Mouse (Mus musculus) neutrophil, adult 5-6 weeks (primary cell): ENCODE results near the gene Sbk3. TPM values are rescaled to one million over a fixed set of nuclear protein-coding genes. Genes with fewer than 3 reads are reported as not detected.

Experiments used
- ATAC-seq: fragments of 151-379, 151-347 bp; 2 replicates; pipeline ENCODE4 v1.8.0; 2017; ENCODE audit warnings: mild to moderate bottlenecking, moderate TSS enrichment; ENCODE audit not compliant: insufficient number of reproducible peaks, poor library complexity, low FRiP score, severe bottlenecking; ENCODE audit errors: extremely low read depth
- total RNA-seq: library from RNA; stranded (forward); fragments of 200-1000 nt; gene quantifications from 2 replicates; pipeline ENCODE4 v1.2.3, GENCODE M21; 2017

The Sbk3 gene
- total RNA-seq, 1 experiment from 2014 or later: not detected

DNA sequence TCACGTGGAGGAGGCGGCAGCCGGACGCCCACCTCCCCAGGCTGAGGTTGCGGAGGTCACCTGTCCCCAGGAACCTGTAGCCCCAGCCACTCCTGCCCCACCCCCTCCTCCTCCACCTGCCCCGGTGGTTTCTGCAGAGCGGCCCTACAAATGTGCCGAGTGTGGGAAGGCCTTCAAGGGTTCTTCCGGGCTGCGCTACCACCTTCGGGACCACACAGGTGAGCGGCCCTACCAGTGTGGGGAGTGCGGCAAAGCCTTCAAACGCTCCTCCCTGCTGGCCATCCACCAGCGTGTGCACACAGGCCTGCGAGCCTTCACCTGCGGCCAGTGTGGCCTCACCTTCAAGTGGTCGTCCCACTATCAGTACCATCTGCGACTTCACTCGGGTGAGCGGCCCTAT lies 51.0 kb downstream of the Sbk3 start:
- ATAC-seq: no peak

GRCm38 (mm10) chr7:4919096-4919495 lies 51.9 kb downstream of the Sbk3 start:
- ATAC-seq: no peak

GRCm38 (mm10) chr7:4918681-4919080 lies 52.3 kb downstream of the Sbk3 start:
- ATAC-seq: no peak

DNA sequence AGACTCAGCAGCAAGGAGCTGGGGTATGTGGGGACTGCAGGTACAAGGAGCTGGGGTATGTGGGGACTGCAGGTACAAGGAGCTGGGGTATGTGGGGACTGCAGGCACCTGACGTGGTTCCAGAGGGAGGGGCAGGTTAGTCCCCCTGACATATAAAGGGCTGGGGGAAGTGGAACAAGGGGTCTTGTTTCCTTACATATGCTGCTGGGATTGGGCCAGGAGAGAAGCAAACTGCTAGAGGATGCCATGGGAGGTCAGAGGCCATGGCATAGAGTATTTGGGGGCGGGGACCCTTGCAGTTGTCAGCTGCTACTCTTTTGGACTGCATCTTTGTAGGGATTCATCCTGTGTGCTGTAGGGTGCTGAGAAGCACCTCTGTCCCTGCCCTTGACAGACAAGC lies 53.5 kb downstream of the Sbk3 start:
- ATAC-seq: no peak

GRCm38 (mm10) chr7:4915669-4916416 lies 55.1 kb downstream of the Sbk3 start:
- no peak for ATAC-seq

Other genes with a start within 250 kb of the Sbk3 start
- gene Tmem150b, start 245.9 kb downstream of the Sbk3 start, total RNA-seq: 0.35 and 0.37 TPM in 2 replicates
- 77.0 and 85.7 TPM in 2 replicates for gene Kmt5c, start 231.1 kb downstream of the Sbk3 start, total RNA-seq
- gene Cox6b2, start 218.1 kb downstream of the Sbk3 start, total RNA-seq: not detected in 2 replicates
- gene Fam71e2, start 199.9 kb downstream of the Sbk3 start, total RNA-seq: not detected in 2 replicates
- not detected in 2 replicates for gene Il11, start 188.3 kb downstream of the Sbk3 start, total RNA-seq
- gene Tmem190, start 188.2 kb downstream of the Sbk3 start, total RNA-seq: not detected in 2 replicates
- gene Tmem238, start 181.5 kb downstream of the Sbk3 start, total RNA-seq: 1.1 and 2.2 TPM in 2 replicates
- gene Rpl28, start 178.3 kb downstream of the Sbk3 start, total RNA-seq: 325 and 398 TPM in 2 replicates
- gene Ube2s, start 158.6 kb downstream of the Sbk3 start, total RNA-seq: 94.5 and 103 TPM in 2 replicates
- not detected in 2 replicates for gene Shisa7, start 126.5 kb downstream of the Sbk3 start, total RNA-seq
- gene Isoc2b, start 100.9 kb downstream of the Sbk3 start, total RNA-seq: 11.3 and 12.2 TPM in 2 replicates
- 4.0 and 4.2 TPM in 2 replicates for gene Isoc2a, start 94.0 kb downstream of the Sbk3 start, total RNA-seq
- not detected in 2 replicates for gene Gm36210, start 64.7 kb downstream of the Sbk3 start, total RNA-seq
- gene Zfp628, start 56.0 kb downstream of the Sbk3 start, total RNA-seq: 6.0 and 7.2 TPM in 2 replicates
- gene Nat14, start 49.1 kb downstream of the Sbk3 start, total RNA-seq: 1.2 and 2.2 TPM in 2 replicates
- 0.47 and 1.4 TPM in 2 replicates for gene Ssc5d, start 45.4 kb downstream of the Sbk3 start, total RNA-seq
- not detected in 2 replicates for gene Sbk2, start 6.8 kb downstream of the Sbk3 start, total RNA-seq
- gene Zfp579, start 25.0 kb upstream of the Sbk3 start, total RNA-seq: 4.1 and 4.5 TPM in 2 replicates
- 8.8 and 13.7 TPM in 2 replicates for gene Zfp524, start 43.2 kb upstream of the Sbk3 start, total RNA-seq
- gene Fiz1, start 43.5 kb upstream of the Sbk3 start, total RNA-seq: 19.8 and 22.2 TPM in 2 replicates
- gene Gm44973, start 44.3 kb upstream of the Sbk3 start, total RNA-seq: 1.8 TPM in 1 of 2 replicates, not detected in the other
- 34.3 and 38.5 TPM in 2 replicates for gene Zfp865, start 49.2 kb upstream of the Sbk3 start, total RNA-seq
- 0.23 TPM in 1 of 2 replicates, not detected in the other for gene Ccdc106, start 49.4 kb upstream of the Sbk3 start, total RNA-seq
- gene 4632433K11Rik, start 63.0 kb upstream of the Sbk3 start, total RNA-seq: 0.98 and 1.6 TPM in 2 replicates
- 2.9 and 3.4 TPM in 2 replicates for gene Zfp784, start 67.3 kb upstream of the Sbk3 start, total RNA-seq
- gene Zfp580, start 80.4 kb upstream of the Sbk3 start, total RNA-seq: 0.93 TPM in 1 of 2 replicates, not detected in the other
- 168 and 188 TPM in 2 replicates for gene U2af2, start 91.0 kb upstream of the Sbk3 start, total RNA-seq
- gene Epn1, start 109.1 kb upstream of the Sbk3 start, total RNA-seq: 118 and 130 TPM in 2 replicates
- gene Rfpl4, start 145.8 kb upstream of the Sbk3 start, total RNA-seq: not detected in 2 replicates
- 0.98 TPM in 1 of 2 replicates, not detected in the other for gene Rasl2-9, start 154.8 kb upstream of the Sbk3 start, total RNA-seq
- gene Vmn1r55, start 178.5 kb upstream of the Sbk3 start, total RNA-seq: not detected in 2 replicates
- not detected in 2 replicates for gene Vmn1r56, start 225.6 kb upstream of the Sbk3 start, total RNA-seq
- not detected in 2 replicates for gene Vmn1r57, start 247.3 kb upstream of the Sbk3 start, total RNA-seq